In the genomic region with DNA sequence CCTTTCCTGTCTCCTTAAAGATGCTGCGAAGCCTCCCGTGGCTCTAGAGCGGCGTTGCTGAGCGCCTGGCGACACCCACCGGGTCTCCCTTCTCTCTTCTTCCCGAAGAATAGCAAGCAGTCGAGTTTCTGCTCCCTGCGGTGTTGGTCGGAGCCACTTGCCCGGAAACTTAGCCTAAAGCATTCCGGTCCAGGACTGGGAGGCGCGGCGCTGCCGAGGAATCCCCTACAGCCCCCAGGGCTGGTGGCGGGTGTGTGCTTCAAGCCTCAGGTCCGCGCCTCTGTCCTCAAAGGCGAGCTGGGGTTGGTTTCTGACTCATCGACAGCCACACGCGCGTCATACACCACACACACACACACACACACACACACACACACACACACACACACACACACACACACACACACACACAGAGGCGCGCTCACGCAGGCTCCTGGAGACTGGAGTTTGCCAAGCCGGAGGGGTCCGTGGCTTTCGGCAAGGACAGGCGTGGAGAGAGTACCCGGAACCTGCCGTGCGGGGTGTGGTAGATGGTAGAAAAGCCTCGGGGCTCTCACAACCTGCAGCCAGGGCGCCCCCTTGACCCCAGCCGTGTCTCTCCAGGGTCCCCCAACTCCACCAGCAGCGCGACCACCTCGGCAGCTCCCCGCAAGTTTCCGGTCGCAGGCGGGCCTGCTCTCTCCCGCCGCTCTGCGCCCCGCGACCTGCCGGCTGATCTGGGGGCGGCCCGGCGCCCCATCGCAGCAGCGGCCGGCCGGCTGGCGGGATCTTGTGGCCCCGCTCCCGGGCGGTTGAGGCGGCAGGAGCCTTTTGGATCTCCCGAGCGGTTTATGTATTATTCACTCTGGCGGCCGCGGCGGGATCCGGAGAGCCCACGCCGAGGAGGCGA, we compare ENCODE assay signal across 8 mouse cellular contexts.
DNase-seq lines count a peak whose midpoint lies in the region; ATAC-seq and TF ChIP-seq lines count a peak whose summit lies in the region.

No protein-coding gene starts in this region.

- H3K9me3 ChIP-seq in hindbrain, embryonic 14.5 days (ENCODE audit: control insufficient read depth, low read length) = no peaks in the 10 kb centered on the region
- no peaks in the 10 kb centered on the region for H3K9me3 ChIP-seq in midbrain, postnatal 0 days (ENCODE audit: low read length)

- H3K36me3 ChIP-seq in hindbrain, embryonic 14.5 days (replicated peaks; ENCODE audit: control insufficient read depth, insufficient read depth) = no peaks in the 10 kb centered on the region
- H3K36me3 ChIP-seq in midbrain, postnatal 0 days (ENCODE audit: insufficient read depth, low read length) = no peaks in the 10 kb centered on the region

- under 1% methylated on average over 68 of the region's 73 CpGs for WGBS in hindbrain, embryonic 14.5 days
- 2% methylated on average over 68 of the region's 73 CpGs for WGBS in midbrain, postnatal 0 days

- H3K27ac ChIP-seq in embryonic fibroblast, embryonic 13.5 days (ENCODE audit: insufficient read depth, low read length) = no peak overlapping the region
- no peak overlapping the region for H3K27ac ChIP-seq in hindbrain, embryonic 14.5 days
- H3K27ac ChIP-seq in midbrain, postnatal 0 days (ENCODE audit: low read depth, low read length) = no peak overlapping the region

- peak; percentile 15 for DNase-seq in gastrocnemius, postnatal 14 days
- DNase-seq in gastrocnemius, postnatal 36 days = no peak
- peak; percentile 50 for DNase-seq in adrenal gland, postnatal 14 days
- DNase-seq in hindbrain, embryonic 14.5 days (ENCODE audit: low spot score) = peak; percentile 45
- peak; percentile 33 for DNase-seq in left cerebral cortex, postnatal 4 days
- DNase-seq in midbrain, postnatal 0 days (ENCODE audit: low spot score) = peak; percentile 55
- peak; percentile 29 to 48 for DNase-seq in urinary bladder, postnatal 36 days (ENCODE audit: low spot score in 2 of 2)

- H3K27me3 ChIP-seq in hindbrain, embryonic 14.5 days (ENCODE audit: control insufficient read depth, insufficient read depth, low read length) = peaks cover 32% of the 10 kb centered on the region
- H3K27me3 ChIP-seq in midbrain, postnatal 0 days (ENCODE audit: insufficient read depth, low read length) = 0 out of 2 replicates have a peak, but pooled peaks cover 4% of the 10 kb centered on the region

- H3K9ac ChIP-seq in hindbrain, embryonic 14.5 days = peak overlapping the region; percentile 68
- H3K9ac ChIP-seq in midbrain, postnatal 0 days (replicated peaks; ENCODE audit: low read length, poor library complexity, severe bottlenecking) = peak overlapping the region; percentile 62

- no peaks in the 10 kb centered on the region for H3K4me1 ChIP-seq in embryonic fibroblast, embryonic 13.5 days (ENCODE audit: control insufficient read depth, insufficient read depth, low read length)
- peaks cover 15% of the 10 kb centered on the region for H3K4me1 ChIP-seq in hindbrain, embryonic 14.5 days (replicated peaks; ENCODE audit: control insufficient read depth, insufficient read depth, low read length)
- H3K4me1 ChIP-seq in midbrain, postnatal 0 days (ENCODE audit: insufficient read depth, low read length) = peaks cover 8% of the 10 kb centered on the region; the same call in 1 of the 2 replicates

- no peak for ATAC-seq in hindbrain, embryonic 14.5 days (ENCODE audit: low FRiP score)
- no peak for ATAC-seq in midbrain, postnatal 0 days (ENCODE audit: low FRiP score)

- H3K4me2 ChIP-seq in hindbrain, embryonic 14.5 days (replicated peaks) = peak overlapping the region; percentile 100
- H3K4me2 ChIP-seq in midbrain, postnatal 0 days (ENCODE audit: low read depth, low read length, poor library complexity, severe bottlenecking) = peak overlapping the region; percentile 100

- intact Hi-C loops in gastrocnemius, postnatal 14 days (cut with DNase I; ENCODE audit: low total_unique reads) = no loop called here
- intact Hi-C loops in gastrocnemius, postnatal 36 days (cut with DNase I) = loop anchor here (10.0 kb wide), 1 partner anchor 362 kb away; the partner anchor contains the start of gene Ccdc149
- intact Hi-C loops in left cerebral cortex, postnatal 4 days (cut with DNase I) = loop anchor here (5.0 to 10.0 kb wide), 2 partner anchors 412 to 1361 kb away; no protein-coding TSS in a partner anchor

- peak overlapping the region; percentile 36 for H3K4me3 ChIP-seq in embryonic fibroblast, embryonic 13.5 days (ENCODE audit: insufficient read depth, low read length)
- peak overlapping the region; percentile 71 for H3K4me3 ChIP-seq in hindbrain, embryonic 14.5 days (replicated peaks; ENCODE audit: low read length)
- peak overlapping the region; percentile 73 for H3K4me3 ChIP-seq in midbrain, postnatal 0 days (ENCODE audit: low read depth, low read length)

- TF ChIP-seq CTCF in embryonic fibroblast, embryonic 13.5 days (IDR thresholded peaks at IDR 0.05; ENCODE audit: borderline replicate concordance, insufficient read depth, low read length) = no peak
- TF ChIP-seq CTCF in midbrain, postnatal 0 days (IDR thresholded peaks at IDR 0.05) = peak; percentile 37

- no peak for TF ChIP-seq POLR2A in embryonic fibroblast, embryonic 13.5 days (IDR thresholded peaks at IDR 0.05; ENCODE audit: low read depth, low read length)

Comparison
In these comparisons a context has a peak if more than half of its experiments do, and no peak if none do; other contexts are left out.
1. DNase-seq: peak in gastrocnemius, postnatal 14 days (single experiment), adrenal gland, postnatal 14 days (single experiment), hindbrain, embryonic 14.5 days (single experiment), left cerebral cortex, postnatal 4 days (single experiment), midbrain, postnatal 0 days (single experiment) and urinary bladder, postnatal 36 days (2 of 2); none in gastrocnemius, postnatal 36 days (0 of 2).
2. Peak in every context shown above with its lines, with median percentiles within 50 percentile points of each other: H3K4me3 ChIP-seq.